Mouse (Mus musculus): ENCODE data around the gene Pou2f1.

GRCm38 (mm10) chr1:166000601-166001120 lies 1.8 kb downstream of the Pou2f1 start:
- TF ChIP-seq CTCF (IDR thresholded peaks at IDR 0.05; ENCODE audit: extremely low read depth, insufficient read depth, insufficient read length, insufficient replicate concordance), result no peak
- no peak for TF ChIP-seq POLR2A (IDR thresholded peaks at IDR 0.05; ENCODE audit: low read depth, low read length)
